Mouse (Mus musculus) left cerebral cortex, adult 18-20 months (tissue): ENCODE data around the gene Cyfip2. TPM values are rescaled to one million over a fixed set of nuclear protein-coding genes. Genes with fewer than 3 reads are reported as not detected.
A peak's percentile ranks its signal among the peaks of the same experiment; 100 is the strongest.
"Not testable (repeated sequence)": the region's sequence is repeated elsewhere in the genome, so short reads cannot be mapped to it uniquely, and the experiment has no call there.

Source experiments
- DNase-seq, 2 experiments: peaks; one replicate each; pipeline ENCODE4 v3.0.0; 2021 to 2022; ENCODE audit warnings: low spot score in 2 of 2, mixed read lengths in 1 of 2
- total RNA-seq, 2 experiments: library from RNA; stranded (reverse); gene quantifications; 2 replicates each; pipeline ENCODE4 v1.2.3; 2021

Gene Cyfip2
- total RNA-seq, 2 experiments from 2014 or later = 619 to 654 TPM

DNA sequence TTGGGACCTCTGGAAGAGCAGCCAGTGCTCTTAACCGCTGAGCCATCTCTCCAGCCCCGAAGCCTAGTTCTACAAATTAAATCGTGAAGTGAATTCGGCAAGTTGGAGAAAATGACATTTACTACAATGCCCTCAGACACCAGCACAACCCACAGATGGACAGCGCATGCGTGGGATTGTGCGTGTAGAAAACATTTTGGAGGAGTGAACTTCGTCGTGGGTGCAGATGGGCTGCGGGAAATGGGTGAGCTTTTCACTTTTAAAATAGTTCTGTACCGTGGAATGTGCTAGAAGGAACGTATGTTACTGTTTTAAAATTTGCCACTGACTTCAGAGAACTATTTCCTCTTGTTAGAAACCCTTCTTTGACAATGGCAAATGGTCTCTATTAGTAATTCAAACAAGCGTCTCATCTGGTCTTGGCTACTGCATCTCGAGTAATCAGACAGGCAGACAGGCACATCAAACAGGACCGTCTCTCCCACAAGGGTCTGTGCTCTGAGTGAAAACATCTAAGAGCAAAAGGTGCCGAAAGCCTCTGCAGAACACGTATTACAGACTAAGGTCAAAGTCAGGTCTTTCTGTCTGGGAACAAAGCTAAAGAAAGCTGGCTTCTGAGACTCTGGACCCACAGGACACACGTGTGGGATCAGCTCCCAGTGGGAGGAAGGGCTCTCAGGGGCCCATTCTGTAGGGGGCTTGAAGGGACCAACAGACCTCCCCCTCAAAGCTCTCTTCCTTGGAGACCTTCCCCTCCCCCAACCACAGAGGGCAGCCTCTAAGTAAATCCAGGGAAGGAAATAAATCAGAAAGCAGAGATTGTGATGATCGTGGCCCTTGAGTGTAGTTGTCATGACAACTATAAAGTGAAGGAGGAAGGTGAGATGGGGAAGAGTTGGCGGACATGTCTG lies 110.8 kb downstream of the Cyfip2 start:
- peak; percentile 74 to 84 for DNase-seq

DNA sequence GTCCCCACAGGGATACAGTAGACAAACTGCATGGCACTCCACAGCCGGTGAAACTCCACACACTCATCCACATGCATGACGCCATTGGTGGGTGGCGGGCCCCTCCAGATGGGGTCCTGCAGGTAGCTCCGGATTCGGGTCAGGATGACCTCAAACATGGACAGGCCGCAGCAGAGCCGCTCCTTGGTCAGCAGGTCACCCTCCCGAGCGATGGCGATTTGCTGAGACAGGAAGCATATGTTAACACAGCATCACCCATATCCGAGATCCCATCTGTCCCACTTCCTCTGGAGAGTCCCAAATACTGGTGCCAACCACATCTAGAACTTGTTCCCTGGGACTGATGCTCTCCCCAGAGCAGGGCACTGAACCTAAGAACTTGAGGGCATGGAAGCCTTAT lies 112.0 kb downstream of the Cyfip2 start:
- no peak for DNase-seq

DNA sequence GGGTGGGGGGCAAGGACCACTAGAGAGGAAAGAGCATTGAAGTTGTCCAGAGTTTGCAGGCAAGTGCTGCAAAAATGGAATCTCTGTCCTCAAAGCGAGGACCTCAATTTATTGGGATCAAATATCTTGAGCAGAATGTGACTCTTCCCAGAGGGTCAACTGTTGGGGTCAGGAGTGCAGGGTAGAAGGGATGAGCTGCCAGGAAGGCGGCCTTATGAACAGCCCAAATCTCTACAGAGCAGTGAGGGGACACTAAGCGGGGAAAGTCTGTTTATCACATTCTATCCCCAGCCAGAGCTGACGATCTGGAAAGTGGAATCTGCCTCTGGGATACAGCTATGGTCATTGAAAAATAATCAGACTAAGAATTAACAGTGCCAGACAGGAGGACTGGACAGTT lies 118.5 kb downstream of the Cyfip2 start:
- no peak for DNase-seq

DNA sequence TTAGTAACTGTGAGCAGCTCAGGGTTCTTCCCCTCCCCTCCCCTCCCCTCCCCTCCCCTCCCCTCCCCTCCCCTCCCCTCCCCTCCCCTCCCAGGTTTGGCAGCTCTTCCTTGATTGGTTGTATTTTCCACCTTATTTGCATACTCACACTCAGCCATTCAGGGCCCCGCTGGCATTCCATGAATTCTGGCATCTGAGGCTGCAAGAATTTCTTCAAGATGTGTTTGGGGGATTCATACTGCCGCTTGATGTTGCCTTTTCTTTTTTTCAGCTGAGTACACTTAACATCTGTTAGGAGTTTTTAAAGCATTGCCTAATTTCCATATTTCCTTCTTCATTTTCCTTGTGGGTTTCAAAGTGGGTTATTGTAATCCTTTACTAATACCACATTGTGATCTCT lies 124.4 kb downstream of the Cyfip2 start:
- no peak for DNase-seq

DNA sequence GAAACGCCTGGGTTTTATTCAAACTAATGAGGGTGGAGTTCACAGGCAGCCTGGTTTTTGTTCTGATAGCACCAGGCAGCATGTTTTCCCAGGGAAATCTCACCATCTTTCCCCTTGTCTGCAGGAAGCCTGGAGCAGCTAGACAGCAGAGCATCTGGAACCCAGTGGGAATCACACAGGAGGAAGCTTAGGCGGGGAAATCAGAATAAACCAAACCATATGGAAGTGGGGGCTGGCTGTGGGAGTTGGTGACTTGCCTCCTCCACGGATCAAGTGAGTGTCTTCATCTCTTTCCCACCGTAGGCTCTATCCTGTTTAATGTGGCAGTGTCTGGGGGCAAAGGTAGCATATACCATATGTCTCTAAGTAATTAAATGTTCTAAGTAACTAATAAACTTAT lies 127.2 kb downstream of the Cyfip2 start:
- DNase-seq = peak; percentile 39 to 58

DNA sequence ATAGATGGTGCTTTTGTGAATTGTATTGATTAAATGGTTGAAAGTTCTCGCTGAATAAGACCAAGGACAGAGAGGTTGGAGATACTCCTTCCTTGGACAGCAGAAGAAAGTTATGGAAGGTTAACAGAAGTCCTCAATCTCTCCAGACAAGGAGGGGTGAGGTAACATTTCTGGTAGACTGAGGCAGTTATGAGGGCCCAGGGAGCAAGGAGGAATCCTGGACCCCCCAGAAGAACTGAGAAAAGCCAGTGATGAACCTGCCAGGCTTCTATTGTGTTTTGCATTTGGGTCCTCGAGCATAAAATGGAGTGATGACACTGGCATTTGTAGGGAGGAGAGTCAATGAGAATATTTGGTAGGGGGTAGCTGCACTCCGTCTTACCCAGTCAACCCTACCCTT lies 127.7 kb downstream of the Cyfip2 start:
- no peak for DNase-seq

DNA sequence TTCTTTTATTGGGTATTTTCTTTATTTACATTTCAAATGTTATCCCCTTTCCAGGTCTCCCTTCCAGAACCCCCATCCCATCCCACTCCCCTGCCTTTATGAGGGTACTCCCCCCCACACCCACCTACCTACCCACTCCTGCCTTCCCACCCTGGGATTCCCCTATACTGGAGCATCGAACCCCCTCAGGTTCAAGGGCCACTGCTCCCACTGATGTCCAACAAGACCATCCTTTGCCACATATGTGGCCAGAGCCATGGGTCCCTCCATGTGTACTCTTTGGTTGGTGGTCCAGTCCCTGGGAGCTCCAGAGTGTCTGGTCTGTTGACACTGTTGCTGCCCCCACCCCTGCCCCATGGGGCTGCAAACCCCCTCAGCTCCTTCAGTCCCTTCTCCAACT lies 130.6 kb downstream of the Cyfip2 start:
- DNase-seq = not testable (repeated sequence)

DNA sequence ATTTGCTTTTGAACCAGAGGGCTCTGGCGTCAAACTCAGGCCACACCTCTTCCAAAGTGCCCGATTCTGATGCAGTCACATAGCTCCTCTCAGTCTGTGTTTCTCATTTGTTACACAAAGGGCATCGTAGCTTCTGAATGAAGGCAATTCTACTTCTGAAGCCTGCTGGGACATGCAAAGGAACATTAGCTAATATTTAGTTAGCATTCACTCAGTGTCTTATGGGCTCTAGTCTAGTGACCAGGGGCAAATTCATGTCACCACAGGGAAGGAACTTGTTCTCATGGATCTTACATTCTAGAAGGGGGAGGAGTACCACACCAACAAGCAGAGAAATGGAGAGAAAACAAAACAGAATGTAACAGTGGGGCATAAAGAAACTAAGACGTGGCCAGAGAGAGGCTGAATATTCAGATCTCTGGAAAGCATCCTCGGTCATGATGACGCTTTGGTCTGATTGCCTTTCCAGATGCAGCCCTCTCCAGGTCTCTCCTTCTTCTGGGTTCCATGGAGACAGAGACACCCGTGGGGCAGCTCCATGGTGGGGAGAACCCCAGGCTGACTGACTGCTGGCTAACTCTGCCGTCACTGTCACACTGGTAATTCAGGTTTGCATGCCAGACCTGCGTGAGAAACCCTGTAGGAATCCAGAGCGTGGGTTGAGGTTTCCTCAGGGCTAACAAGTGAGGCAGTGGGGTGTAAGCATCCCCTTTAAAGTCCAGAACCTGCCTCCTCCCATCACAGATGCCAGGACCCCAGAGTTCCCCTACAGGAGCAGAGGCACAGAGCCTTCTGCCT lies 135.2 kb downstream of the Cyfip2 start:
- DNase-seq = no peak

DNA sequence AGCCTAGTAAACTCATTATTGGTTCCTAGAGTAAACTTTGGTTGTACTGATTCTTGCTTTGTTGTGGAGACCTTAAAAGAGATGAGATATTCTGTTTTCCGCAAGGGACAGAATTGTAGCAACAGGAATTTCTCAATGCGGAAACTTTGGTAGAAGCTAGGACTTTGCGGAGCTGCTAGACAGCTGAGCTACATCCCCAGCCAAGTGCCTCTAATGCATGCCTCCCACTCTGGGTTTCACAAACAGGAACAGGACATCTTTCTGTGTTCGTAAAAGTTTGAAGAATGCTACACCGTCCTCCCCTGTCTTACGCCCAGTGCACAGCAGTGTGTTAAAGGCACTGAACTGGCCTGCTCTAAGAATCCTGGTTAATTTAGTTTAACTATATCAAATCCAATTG lies 136.5 kb downstream of the Cyfip2 start:
- no peak for DNase-seq

DNA sequence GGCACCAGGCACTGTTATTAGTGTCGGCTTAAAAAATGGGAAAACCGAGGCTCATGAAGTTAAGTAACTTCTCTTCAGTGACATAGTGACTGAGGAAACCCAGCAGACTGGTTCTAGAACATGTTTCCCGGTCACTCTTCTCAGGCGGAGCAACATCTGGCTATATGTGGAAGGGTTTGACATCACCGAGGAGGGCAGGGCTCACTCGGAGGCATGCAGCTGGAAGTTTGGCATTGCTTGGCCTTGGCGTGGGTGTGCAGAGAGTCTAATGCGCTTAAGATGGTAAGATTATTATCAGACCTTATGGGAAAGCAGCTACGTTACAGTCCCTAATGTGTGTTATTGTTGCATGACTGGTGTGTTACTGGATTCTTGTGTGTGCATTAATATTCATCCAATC lies 140.5 kb downstream of the Cyfip2 start:
- no peak for DNase-seq

DNA sequence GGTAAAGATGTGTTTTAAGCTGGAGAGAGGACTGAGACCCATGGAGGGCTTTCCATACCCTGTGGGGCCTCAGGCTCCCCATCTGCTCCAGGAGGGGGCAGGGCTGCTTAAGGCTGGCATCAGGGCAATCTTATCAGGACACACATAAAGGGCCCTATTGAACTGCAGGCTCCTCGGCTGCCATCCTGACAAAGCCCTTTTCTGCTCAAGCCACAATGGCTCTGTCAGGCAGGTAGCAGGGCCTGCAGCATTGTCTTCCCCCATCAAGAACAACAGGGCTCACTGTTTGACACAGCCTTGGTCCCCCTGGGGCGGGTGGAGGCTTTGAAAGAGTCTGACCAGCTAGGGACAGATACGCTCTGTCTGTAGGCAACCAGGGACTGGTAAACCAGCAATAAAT lies 142.8 kb downstream of the Cyfip2 start:
- DNase-seq = no peak

DNA sequence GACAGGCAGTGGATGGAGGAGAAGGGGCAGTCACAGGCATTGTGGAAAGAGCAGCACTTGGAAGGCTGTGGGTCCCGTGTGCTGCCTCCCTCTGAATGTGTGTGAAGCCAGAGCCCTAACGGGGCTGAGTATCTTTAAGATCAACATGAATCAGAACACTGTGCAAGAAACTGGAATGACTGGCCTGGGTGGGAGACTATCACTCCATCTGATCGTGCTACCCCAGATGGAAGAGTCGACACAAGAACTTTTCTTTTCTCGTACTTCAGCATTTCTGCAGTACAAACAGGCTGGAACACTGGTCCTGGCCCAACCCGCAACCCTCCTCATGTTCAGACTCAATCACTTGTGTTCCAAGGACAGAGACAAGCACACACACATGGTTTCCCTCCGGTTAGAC lies 144.2 kb downstream of the Cyfip2 start:
- no peak for DNase-seq

DNA sequence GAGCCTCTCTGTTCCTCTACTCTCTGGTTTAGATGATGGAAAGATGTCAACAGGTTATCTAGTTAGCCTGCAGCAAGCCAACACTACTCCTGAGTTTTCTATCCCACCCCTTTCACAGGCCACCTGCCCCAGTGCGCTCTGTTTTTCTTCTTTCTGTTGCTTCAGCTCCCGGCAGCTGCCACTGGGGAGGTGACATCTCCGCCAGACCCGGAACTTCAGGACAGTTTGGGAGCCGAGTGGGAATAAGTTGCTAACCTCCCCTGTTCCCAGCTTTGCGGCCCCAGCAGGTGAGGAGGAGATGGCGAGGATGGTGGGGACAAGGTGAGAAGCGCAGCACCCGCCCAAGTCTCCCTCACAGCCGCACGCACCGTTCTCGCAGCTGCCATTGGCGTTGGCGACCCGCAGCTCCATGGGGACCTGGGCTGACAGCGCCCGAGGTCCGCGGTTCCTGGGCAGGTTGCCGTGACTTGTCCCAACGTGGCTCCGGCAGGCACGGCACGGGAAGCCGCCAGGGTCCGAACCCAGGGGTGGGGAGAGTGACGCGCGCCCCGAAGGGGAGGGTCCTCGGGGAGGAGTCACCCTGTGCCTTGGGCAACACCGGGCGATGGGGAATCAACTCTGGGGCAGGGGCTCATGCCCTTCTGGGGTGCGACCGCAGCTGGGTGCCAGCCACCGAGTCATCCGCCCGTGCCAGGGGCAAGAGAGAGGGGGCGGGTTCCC lies 146.6 kb downstream of the Cyfip2 start, which contains the start of gene Nipal4:
Gene Nipal4, minus strand, starts transcription at position 643 of the 720 bp plus-strand sequence.
- peak; percentile 5 to 8 for DNase-seq

DNA sequence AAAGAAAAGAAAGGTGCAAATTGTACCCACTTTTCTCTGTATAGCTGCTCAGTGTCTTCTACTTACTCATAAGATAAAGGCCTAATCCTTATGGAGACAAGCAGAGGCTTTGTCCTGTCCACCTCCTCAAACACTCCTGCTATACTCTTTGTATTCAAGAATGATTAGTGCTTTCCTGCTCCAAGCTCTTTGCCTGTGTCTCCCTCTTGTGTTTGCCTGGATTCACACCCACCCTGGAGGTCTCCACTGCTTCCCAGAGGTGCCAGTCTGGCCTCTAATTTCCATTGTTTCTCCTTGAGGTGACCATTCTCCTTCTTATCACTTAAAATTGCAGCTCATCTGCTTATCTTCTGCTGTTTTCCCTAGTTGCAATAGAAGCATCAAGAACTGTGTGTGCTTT lies 155.2 kb downstream of the Cyfip2 start:
- DNase-seq = no peak

DNA sequence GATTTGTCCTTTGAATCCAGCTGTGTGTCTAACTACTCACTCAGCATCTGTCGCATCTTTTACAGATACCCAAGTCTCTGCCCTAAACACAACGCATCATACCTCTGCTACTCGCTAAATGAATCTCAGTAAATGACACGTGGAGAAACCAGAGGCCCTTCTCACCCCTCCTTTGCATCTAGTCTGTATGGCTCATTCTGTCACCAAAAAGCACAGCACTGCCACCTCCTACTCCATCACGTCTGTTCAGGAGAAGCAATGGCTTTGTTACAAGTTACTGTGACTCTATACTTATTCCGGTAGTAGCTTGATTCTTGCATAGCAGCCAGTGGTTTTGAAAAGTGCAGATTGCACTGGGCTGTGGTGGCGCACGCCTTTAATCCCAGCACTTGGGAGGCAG lies 155.7 kb downstream of the Cyfip2 start:
- DNase-seq = peak; percentile 25 to 40

DNA sequence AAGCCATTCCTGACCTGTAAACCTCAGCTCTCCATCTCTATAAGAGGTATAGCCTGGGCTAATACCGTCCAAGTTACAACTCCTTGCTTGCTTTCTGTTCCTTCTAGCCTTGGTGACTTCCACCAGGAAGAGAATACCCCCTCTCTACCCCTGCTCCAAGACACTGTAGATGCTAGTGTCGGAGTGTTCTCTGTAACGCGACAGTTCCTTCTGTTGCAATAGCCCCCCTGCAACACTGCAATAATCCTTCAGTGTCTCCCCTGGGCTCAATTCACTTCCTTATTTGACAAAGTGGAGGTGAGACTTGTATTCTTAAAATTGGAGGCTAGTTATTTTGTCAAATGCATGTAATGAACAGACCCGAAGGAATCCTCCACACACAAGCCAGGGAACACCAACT lies 166.0 kb downstream of the Cyfip2 start:
- no peak for DNase-seq

DNA sequence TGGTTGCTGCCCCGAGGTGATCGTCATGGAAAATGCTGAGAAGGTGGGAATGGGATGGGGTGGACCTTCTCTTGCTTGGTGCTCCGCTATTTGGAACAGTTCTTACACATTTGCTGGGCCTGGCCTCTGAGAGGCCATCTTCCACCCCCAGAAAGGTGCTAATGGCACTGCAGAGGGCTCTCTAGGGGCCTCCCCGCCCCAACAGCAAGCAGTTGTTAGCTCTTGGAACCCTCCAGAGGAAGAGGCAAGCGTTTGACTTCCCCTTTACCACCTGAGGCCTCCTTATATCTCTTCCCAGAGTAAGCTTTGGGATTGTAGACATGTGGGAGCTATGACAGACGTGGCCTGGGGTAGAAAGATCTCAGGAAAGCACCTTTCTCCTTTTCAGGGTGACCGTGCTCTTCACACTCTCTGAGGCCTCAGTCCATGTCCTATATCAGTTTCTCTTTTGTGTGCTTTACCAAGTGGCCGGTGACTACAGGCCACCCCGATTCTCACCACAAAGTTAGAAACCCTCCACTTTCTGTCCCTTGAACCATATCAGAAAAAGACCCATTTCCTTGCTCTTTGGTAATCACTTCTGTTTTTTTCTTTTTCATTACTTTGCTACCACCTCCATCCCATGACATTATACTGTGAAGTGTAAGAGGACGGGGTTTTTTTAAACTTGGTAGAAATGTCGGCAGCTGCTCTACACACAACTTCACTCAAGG lies 167.3 kb downstream of the Cyfip2 start:
- DNase-seq = no peak
